Mouse (Mus musculus): ENCODE measurements at regions not wholly inside any gene's neighbourhood (a gene's known extent, or its start where the extent isn't known, plus 50 kb on each side); places are given as distances from the start of the nearest gene placed in this dataset.

- no peak for DNase-seq (ENCODE audit: low spot score)
Observed at GRCm38 (mm10) chr16:75487915-75488314, 97.9 kb downstream of the Lipi start.

GRCm38 (mm10) chr16:75483878-75484277, 102.0 kb downstream of the Lipi start:
- DNase-seq (ENCODE audit: low spot score), result no peak

- DNase-seq (ENCODE audit: low spot score), result no peak
Observed at GRCm38 (mm10) chr16:75465420-75465975, 120.4 kb downstream of the Lipi start.

GRCm38 (mm10) chr16:75462136-75462535, 123.7 kb downstream of the Lipi start:
- DNase-seq (ENCODE audit: low spot score), result no peak

- DNase-seq (ENCODE audit: low spot score), result peak; percentile 5
Observed at GRCm38 (mm10) chr16:75446901-75447514, 138.9 kb downstream of the Lipi start.

GRCm38 (mm10) chr16:75439296-75439695, 146.6 kb downstream of the Lipi start:
- DNase-seq (ENCODE audit: low spot score), result peak; percentile 8

GRCm38 (mm10) chr16:75433227-75433626, 152.6 kb downstream of the Lipi start:
- no peak for DNase-seq (ENCODE audit: low spot score)

GRCm38 (mm10) chr16:75384526-75385222, 201.2 kb downstream of the Lipi start:
- no peak for DNase-seq (ENCODE audit: low spot score)

GRCm38 (mm10) chr16:75381191-75381590, 204.7 kb downstream of the Lipi start:
- no peak for DNase-seq (ENCODE audit: low spot score)

GRCm38 (mm10) chr16:75369700-75370099, 216.2 kb downstream of the Lipi start:
- no peak for DNase-seq (ENCODE audit: low spot score)

- peak; percentile 33 for DNase-seq (ENCODE audit: low spot score)
Observed at GRCm38 (mm10) chr16:75366727-75367126, 219.1 kb downstream of the Lipi start.

- DNase-seq (ENCODE audit: low spot score), result no peak
Observed at GRCm38 (mm10) chr16:75365361-75365994, 220.4 kb downstream of the Lipi start.

- no peak for DNase-seq (ENCODE audit: low spot score)
Observed at GRCm38 (mm10) chr16:75362095-75362494, 223.8 kb downstream of the Lipi start.

GRCm38 (mm10) chr16:75360791-75361190, 225.1 kb downstream of the Lipi start:
- DNase-seq (ENCODE audit: low spot score), result no peak

GRCm38 (mm10) chr16:75353394-75353793, 232.5 kb downstream of the Lipi start:
- DNase-seq (ENCODE audit: low spot score), result no peak

GRCm38 (mm10) chr16:75344201-75344927, 241.5 kb downstream of the Lipi start:
- no peak for DNase-seq (ENCODE audit: low spot score)

- peak; percentile 9 for DNase-seq (ENCODE audit: low spot score)
Observed at GRCm38 (mm10) chr16:75343028-75343901, 242.6 kb downstream of the Lipi start.

- DNase-seq (ENCODE audit: low spot score), result no peak
Observed at GRCm38 (mm10) chr16:75334228-75334627, 251.6 kb downstream of the Lipi start.

- DNase-seq (ENCODE audit: low spot score), result no peak
Observed at GRCm38 (mm10) chr16:75333750-75334149, 252.1 kb downstream of the Lipi start.

- DNase-seq (ENCODE audit: low spot score), result no peak
Observed at GRCm38 (mm10) chr16:75332853-75333252, 253.0 kb downstream of the Lipi start.

GRCm38 (mm10) chr16:75325296-75325695, 260.6 kb downstream of the Lipi start:
- no peak for DNase-seq (ENCODE audit: low spot score)
